Mouse (Mus musculus) lung, postnatal 10 days (tissue): ENCODE data around the gene Cacna1a.
A peak's percentile ranks its signal among the peaks of the same experiment; 100 is the strongest.
"Not testable (repeated sequence)": the region's sequence is repeated elsewhere in the genome, so short reads cannot be mapped to it uniquely, and the experiment has no call there.

Experiments used
- DNase-seq: peaks from one replicate; pipeline ENCODE4 v3.0.0; 2021

The Cacna1a gene

GRCm38 (mm10) chr8:84664566-84665384 lies 276.5 kb downstream of the Cacna1a start:
- peak; percentile 87 for DNase-seq

- no peak for DNase-seq
These were observed 277.2 kb downstream of the Cacna1a start for GRCm38 (mm10) chr8:84665385-84665893.

- DNase-seq, result no peak
These were observed 279.8 kb downstream of the Cacna1a start for GRCm38 (mm10) chr8:84668081-84668480.

- DNase-seq, result no peak
These were observed 280.7 kb downstream of the Cacna1a start for GRCm38 (mm10) chr8:84668731-84669485.

- not testable (repeated sequence) for DNase-seq
These were observed 282.2 kb downstream of the Cacna1a start for GRCm38 (mm10) chr8:84670295-84671006.

GRCm38 (mm10) chr8:84677305-84677704 lies 289.1 kb downstream of the Cacna1a start:
- no peak for DNase-seq

- no peak for DNase-seq
These were observed 293.2 kb downstream of the Cacna1a start for GRCm38 (mm10) chr8:84681476-84681875.

- no peak for DNase-seq
These were observed 294.0 kb downstream of the Cacna1a start for GRCm38 (mm10) chr8:84682257-84682656.

- DNase-seq, result no peak
These were observed 296.3 kb downstream of the Cacna1a start for GRCm38 (mm10) chr8:84684537-84684936.

- DNase-seq, result peak; percentile 61
These were observed 298.2 kb downstream of the Cacna1a start, which contains the start of gene Trmt1 for GRCm38 (mm10) chr8:84686191-84687002. TSS of gene Trmt1 (plus strand) at chr8:84686307.

GRCm38 (mm10) chr8:84687003-84687704 lies 298.9 kb downstream of the Cacna1a start:
- DNase-seq, result peak; percentile 38

GRCm38 (mm10) chr8:84687705-84688100 lies 299.5 kb downstream of the Cacna1a start, which contains the start of gene Nacc1:
TSS of gene Nacc1 (minus strand) at chr8:84687862.
- peak; percentile 95 for DNase-seq

- peak; percentile 95 for DNase-seq
These were observed 301.1 kb downstream of the Cacna1a start for GRCm38 (mm10) chr8:84689091-84689915.
